Mouse (Mus musculus) kidney, adult 2 months (tissue): ENCODE measurements around the gene Gm49721. TPM values are rescaled to one million over a fixed set of nuclear protein-coding genes. Genes with fewer than 3 reads are reported as not detected.
"Not testable (repeated sequence)": the region's sequence is repeated elsewhere in the genome, so short reads cannot be mapped to it uniquely, and the experiment has no call there.

Experiments used
- DNase-seq: peaks from one replicate; pipeline ENCODE4 v3.0.0; 2021
- H3K27ac ChIP-seq: fragments of 200-500 bp; 2 replicates; pipeline ENCODE4 v1.5.1; 2012; ENCODE audit warnings: low read depth, low read length, control low read depth, inconsistent platforms; ENCODE audit not compliant: insufficient read depth
- H3K27me3 ChIP-seq: fragments of 200-500 bp; replicated peaks from 2 replicates; pipeline ENCODE4 v1.6.1; 2012; ENCODE audit warnings: mild to moderate bottlenecking, moderate library complexity, low read length, inconsistent platforms; ENCODE audit not compliant: control insufficient read depth, insufficient read depth
- H3K36me3 ChIP-seq: fragments of 200-500 bp; 2 replicates; pipeline ENCODE4 v1.6.1; 2012; ENCODE audit warnings: mild to moderate bottlenecking, moderate library complexity, low read length, inconsistent platforms; ENCODE audit not compliant: control insufficient read depth, insufficient read depth
- H3K4me1 ChIP-seq: fragments of 200-500 bp; 2 replicates; pipeline ENCODE4 v1.6.1; 2011; ENCODE audit warnings: low read length; ENCODE audit not compliant: control insufficient read depth, insufficient read depth
- H3K4me3 ChIP-seq: fragments of 200-500 bp; 2 replicates; pipeline ENCODE4 v1.5.1; 2011; ENCODE audit warnings: mild to moderate bottlenecking, low read depth, low read length, control low read depth; ENCODE audit not compliant: insufficient read depth
- whole genome bisulfite sequencing: fragments of 180-500 bp; shearing (Covaris S2); methylation state at CpG from one replicate; pipeline ENCODE4 v1.1.7; 2018; 5-methylcytosine and 5-hydroxymethylcytosine counted together
- polyA plus RNA-seq: library from polyadenylated mRNA; depleted of rRNA; stranded (reverse); fragments of >200 nt; gene quantifications from 2 replicates; pipeline ENCODE4 v1.2.3, GENCODE M21; 2012

Gene Gm49721
- polyA plus RNA-seq, 1 experiment: 1.8 TPM

- not testable (repeated sequence) for H3K4me1 ChIP-seq, H3K27ac ChIP-seq, H3K36me3 ChIP-seq, DNase-seq, H3K4me3 ChIP-seq, H3K27me3 ChIP-seq
- WGBS: 90% methylated on average over 1 of the region's 1 CpGs
These were observed 7.4 kb downstream of the Gm49721 start for GRCm38 (mm10) chr17:6986118-6986517.

DNA sequence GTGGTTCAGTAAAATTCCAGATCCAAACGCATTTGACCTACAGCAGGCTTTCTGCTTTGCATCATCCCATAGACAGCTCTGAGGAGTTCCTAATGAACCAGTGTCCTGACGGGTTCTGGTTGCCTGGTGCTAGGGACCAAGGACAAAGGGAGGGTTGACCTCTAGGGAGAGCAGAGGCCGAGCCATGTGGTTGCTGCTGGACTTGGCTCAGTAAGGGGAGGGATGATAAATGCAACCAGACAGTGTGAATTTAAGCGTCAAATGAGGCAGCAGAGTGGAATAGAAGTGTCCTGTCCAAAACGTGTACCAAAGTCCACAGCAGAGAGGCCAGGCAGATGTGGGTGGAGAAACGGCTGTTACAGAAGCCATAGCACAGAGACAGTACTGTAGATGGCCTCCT, 16.8 kb downstream of the Gm49721 start:
- not testable (repeated sequence) for H3K27me3 ChIP-seq, H3K4me1 ChIP-seq, H3K4me3 ChIP-seq, H3K36me3 ChIP-seq, H3K27ac ChIP-seq, DNase-seq
- WGBS: no CpG with 5 or more reads among the region's 6 CpGs

GRCm38 (mm10) chr17:6996826-6997225, 18.1 kb downstream of the Gm49721 start:
- WGBS: 82% methylated on average over 8 of the region's 8 CpGs
- H3K27ac ChIP-seq, H3K27me3 ChIP-seq, H3K4me1 ChIP-seq, H3K36me3 ChIP-seq, DNase-seq, H3K4me3 ChIP-seq: not testable (repeated sequence)

DNA sequence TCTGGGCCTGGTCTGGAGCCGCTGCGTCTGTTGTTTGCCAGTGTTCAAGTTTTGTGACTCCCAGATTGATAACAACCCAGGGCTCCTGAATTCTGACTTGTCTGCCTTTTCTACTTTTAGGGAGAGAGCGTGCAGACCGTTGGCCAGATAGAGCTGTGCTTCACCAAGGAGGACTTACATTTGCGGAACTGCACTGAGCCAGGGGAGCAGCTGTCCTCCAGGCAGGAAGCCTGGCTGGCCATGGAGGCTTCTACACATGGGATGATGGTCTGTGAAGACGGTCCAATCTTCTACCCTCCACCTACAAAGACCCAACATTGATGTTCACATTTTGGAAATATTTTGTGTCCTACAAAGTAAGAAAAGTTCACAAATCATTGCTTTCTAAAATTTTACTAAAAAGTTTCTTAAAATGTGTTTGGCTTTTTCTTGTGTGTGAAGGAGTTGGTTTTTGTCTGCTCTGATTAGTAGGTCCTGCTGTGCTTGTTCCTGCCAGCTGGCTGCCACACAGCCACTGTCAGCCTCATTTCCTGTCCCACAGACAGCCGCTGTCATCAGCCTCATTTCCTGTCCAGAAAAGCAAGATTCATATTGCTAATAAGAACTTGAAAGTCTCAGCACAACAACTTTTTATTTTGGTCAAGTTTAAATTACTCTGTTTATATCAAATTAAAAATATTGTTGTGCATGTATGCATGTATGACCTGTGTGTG, 19.2 kb downstream of the Gm49721 start:
- H3K4me3 ChIP-seq, H3K4me1 ChIP-seq, H3K27me3 ChIP-seq, DNase-seq, H3K36me3 ChIP-seq, H3K27ac ChIP-seq: not testable (repeated sequence)
- 63% methylated on average over 1 of the region's 7 CpGs for WGBS

- not testable (repeated sequence) for H3K36me3 ChIP-seq, H3K27ac ChIP-seq, H3K4me1 ChIP-seq, H3K4me3 ChIP-seq, H3K27me3 ChIP-seq, DNase-seq
- WGBS: 74% methylated on average over 9 of the region's 12 CpGs
These were observed 23.3 kb downstream of the Gm49721 start for GRCm38 (mm10) chr17:7001790-7002585.

GRCm38 (mm10) chr17:7003392-7003791, 24.7 kb downstream of the Gm49721 start:
- WGBS: no CpG with 5 or more reads among the region's 3 CpGs
- not testable (repeated sequence) for H3K27ac ChIP-seq, H3K36me3 ChIP-seq, DNase-seq, H3K27me3 ChIP-seq, H3K4me3 ChIP-seq, H3K4me1 ChIP-seq

- WGBS: 46% methylated on average over 4 of the region's 4 CpGs
- H3K27me3 ChIP-seq: not testable (repeated sequence)
These were observed 26.9 kb downstream of the Gm49721 start for GRCm38 (mm10) chr17:7005646-7006045.

DNA sequence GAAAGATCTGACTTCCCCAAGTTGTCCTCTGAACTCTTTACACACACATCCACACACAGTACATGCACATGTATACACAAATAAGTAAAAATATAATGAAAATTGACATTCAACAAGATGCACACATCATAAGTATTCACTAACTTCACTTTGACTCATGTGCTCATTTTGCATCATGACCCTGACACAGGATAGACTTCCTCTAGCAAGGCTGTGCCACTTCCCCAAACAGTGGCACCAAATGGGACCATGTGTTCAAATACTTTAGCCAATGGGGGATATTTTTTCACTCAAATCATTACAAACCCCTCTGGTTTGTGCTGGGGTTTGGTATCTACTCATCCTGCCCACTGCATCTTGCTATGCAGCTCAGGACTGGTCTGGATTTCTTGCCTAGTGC, 30.2 kb downstream of the Gm49721 start:
- H3K27me3 ChIP-seq, DNase-seq, H3K36me3 ChIP-seq, H3K4me1 ChIP-seq, H3K4me3 ChIP-seq, H3K27ac ChIP-seq: not testable (repeated sequence)

More at GRCm38 (mm10) chr17:7005646-7006045, 26.9 kb downstream of the Gm49721 start:
- DNase-seq, H3K4me3 ChIP-seq, H3K27ac ChIP-seq, H3K36me3 ChIP-seq, H3K4me1 ChIP-seq: not testable (repeated sequence)

DNA sequence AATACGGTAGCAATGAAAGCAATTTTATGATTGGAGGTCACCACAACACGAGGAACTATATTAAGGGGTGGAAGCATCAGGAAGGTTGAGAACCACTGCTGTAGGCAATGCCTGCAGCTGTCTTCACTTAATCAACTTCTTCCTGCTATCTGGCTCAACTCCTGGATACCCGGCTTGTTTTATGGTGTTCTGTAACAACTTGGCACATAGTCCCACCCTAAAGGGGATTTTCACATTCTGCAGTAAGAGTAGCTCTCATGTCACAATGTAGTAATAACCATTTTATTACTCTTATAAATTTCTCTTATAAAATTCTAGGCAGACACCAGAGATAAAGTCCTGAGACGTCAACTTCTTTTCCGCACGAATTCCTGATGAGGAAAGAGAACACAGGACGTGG, 30.7 kb downstream of the Gm49721 start:
- H3K27ac ChIP-seq, H3K36me3 ChIP-seq, DNase-seq, H3K4me3 ChIP-seq, H3K4me1 ChIP-seq, H3K27me3 ChIP-seq: not testable (repeated sequence)
- WGBS: no CpG with 5 or more reads among the region's 7 CpGs

- 54% methylated on average over 6 of the region's 9 CpGs for WGBS
- DNase-seq, H3K4me3 ChIP-seq, H3K36me3 ChIP-seq, H3K27me3 ChIP-seq, H3K4me1 ChIP-seq, H3K27ac ChIP-seq: not testable (repeated sequence)
These were observed 31.2 kb downstream of the Gm49721 start for GRCm38 (mm10) chr17:7009901-7010300.

GRCm38 (mm10) chr17:7014190-7014589, 35.5 kb downstream of the Gm49721 start:
- H3K27ac ChIP-seq, H3K4me3 ChIP-seq, H3K27me3 ChIP-seq, DNase-seq, H3K4me1 ChIP-seq, H3K36me3 ChIP-seq: not testable (repeated sequence)
- WGBS: no CpG with 5 or more reads among the region's 1 CpGs
